Mouse (Mus musculus) CH12.LX (cell line): ENCODE results near the gene Galnt17.

Experiments
- CHD2 ChIP-seq: IDR thresholded peaks from 2 replicates; pipeline ENCODE4 v1.6.1; 2011; ENCODE audit warnings: low read length, improper control_type of control experiment
- CTCF ChIP-seq, 2 experiments: IDR thresholded peaks in 1 of 2; conservative IDR thresholded peaks in 1 of 2; 2 replicates each; pipeline ENCODE4 v1.5.1; 2011 to 2012; ENCODE audit warnings: low read depth in 2 of 2, low read length in 2 of 2, improper control_type of control experiment in 1 of 2, inconsistent platforms in 1 of 2, mild to moderate bottlenecking in 1 of 2, moderate library complexity in 1 of 2
- E2F4 ChIP-seq: IDR thresholded peaks from 2 replicates; pipeline ENCODE4 v1.6.1; 2011; ENCODE audit warnings: low read depth, low read length, improper control_type of control experiment; ENCODE audit not compliant: insufficient replicate concordance
- ELF1 ChIP-seq: IDR thresholded peaks from 2 replicates; pipeline ENCODE4 v1.6.1; 2014; ENCODE audit warnings: low read depth, mild to moderate bottlenecking, inconsistent platforms, low read length, improper control_type of control experiment
- EP300 ChIP-seq: IDR thresholded peaks from 2 replicates; pipeline ENCODE4 v1.6.1; 2011; ENCODE audit warnings: low read length, improper control_type of control experiment
- HCFC1 ChIP-seq: IDR thresholded peaks from 2 replicates; pipeline ENCODE4 v1.6.1; 2012; ENCODE audit warnings: low read depth, mild to moderate bottlenecking, inconsistent platforms, low read length, improper control_type of control experiment
- MAFK ChIP-seq: IDR thresholded peaks from 2 replicates; pipeline ENCODE4 v1.6.1; 2011; ENCODE audit warnings: low read length, improper control_type of control experiment; ENCODE audit not compliant: insufficient replicate concordance
- MEF2A ChIP-seq: IDR thresholded peaks from 2 replicates; pipeline ENCODE4 v1.6.1; 2014; ENCODE audit warnings: low read depth, mild to moderate bottlenecking, inconsistent platforms, low read length, improper control_type of control experiment, borderline replicate concordance
- POLR2A ChIP-seq: IDR thresholded peaks from 2 replicates; pipeline ENCODE4 v1.6.1; 2011; ENCODE audit warnings: low read depth, mild to moderate bottlenecking, improper control_type of control experiment, low read length
- POLR2AphosphoS2 ChIP-seq: IDR thresholded peaks from 2 replicates; pipeline ENCODE4 v1.6.1; 2011; ENCODE audit warnings: low read depth, low read length, improper control_type of control experiment
- SIN3A ChIP-seq: IDR thresholded peaks from 2 replicates; pipeline ENCODE4 v1.6.1; 2012; ENCODE audit warnings: low read length, improper control_type of control experiment, inconsistent platforms
- USF1 ChIP-seq: IDR thresholded peaks from 2 replicates; pipeline ENCODE4 v1.6.1; 2014; ENCODE audit warnings: low read depth, mild to moderate bottlenecking, inconsistent platforms, low read length, improper control_type of control experiment
- ZC3H11A ChIP-seq: IDR thresholded peaks from 2 replicates; pipeline ENCODE4 v1.6.1; 2012; ENCODE audit warnings: low read depth, mild to moderate bottlenecking, inconsistent platforms, low read length, improper control_type of control experiment
- ZNF384 ChIP-seq: IDR thresholded peaks from 2 replicates; pipeline ENCODE4 v1.6.1; 2012; ENCODE audit warnings: low read depth, low read length, improper control_type of control experiment, inconsistent platforms

DNA sequence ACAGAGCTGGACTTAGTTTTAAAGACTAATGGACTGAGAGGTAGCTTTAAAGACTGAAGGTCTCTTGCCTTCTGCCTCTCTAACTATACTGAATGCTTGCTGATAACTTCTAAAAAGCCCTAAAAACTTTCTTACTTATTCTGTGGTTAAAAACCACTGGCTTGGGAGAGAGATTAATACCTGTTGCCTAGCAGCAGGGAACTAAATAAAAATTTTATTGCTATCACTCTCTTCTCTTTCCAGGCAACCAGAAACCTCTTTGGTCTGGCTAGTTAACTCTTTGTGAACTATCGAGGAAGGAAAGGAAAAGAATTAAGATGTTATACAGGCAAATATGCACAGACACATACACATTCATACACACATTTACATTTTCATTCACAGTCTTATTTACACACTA is 377.3 kb downstream of the Galnt17 start:
- TF ChIP-seq POLR2A (no peak), CHD2 (no peak), MEF2A (no peak), CTCF (conservative IDR thresholded peaks at IDR 0.05 in 1 of 2, IDR thresholded peaks at IDR 0.05 in 1 of 2; ENCODE audit: low read depth in 2 of 2, low read length in 2 of 2) (no peak), POLR2AphosphoS2 (no peak), ZNF384 (no peak), EP300 (no peak), MAFK (no peak), USF1 (no peak), E2F4 (no peak), SIN3A (no peak), HCFC1 (no peak), ELF1 (no peak), ZC3H11A (no peak)
